Mouse (Mus musculus) embryo, embryonic 10.5 days (tissue): ENCODE measurements around the gene Col6a4.

Experiments used
- DNase-seq: peaks from one replicate; pipeline ENCODE4 v3.0.0-alpha.2; 2015; ENCODE audit warnings: low spot score

Col6a4 gene

DNA sequence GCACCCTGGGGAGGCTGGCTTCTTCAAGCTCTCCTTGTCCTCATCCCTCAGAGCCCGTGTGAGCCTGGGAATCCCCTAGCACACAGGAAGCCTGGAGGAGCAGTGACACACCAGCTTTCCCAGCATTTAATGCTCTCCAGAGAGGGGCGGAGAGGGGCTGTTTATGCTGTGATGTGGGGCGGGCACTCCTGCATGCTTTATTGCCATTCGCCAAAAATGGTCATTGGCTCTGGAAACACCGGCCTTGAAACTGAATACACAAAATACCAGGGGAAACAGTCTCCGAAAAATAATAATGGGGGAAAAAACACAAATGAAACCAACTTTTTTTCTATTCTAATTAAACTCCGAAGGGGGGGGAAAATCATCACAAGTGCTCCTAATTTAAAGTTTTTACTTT is at the start of gene Col6a4:
Gene Col6a4 (minus strand): TSS at position 101 of the 400 bp plus-strand sequence.
- no peak for DNase-seq

DNA sequence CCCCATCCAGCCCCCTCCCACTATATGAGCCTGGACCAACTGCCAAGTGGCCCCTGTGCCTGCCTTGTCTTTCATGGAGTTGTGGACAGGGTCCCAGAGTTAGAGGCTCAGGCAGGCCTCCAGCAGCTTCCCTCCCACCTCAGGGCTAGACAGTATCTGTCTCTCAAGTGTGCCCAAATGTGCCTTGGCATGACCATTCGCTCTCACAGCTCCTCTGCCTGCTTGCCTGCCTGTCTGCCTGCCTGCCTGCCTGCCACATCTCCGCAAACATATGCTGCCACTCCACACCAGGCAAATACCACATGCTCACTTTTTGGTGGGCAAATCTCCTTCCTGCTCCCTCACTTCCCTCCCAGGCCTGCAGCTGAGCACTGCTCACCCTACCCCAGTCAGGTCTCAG is 49.0 kb upstream of the Col6a4 start:
- no peak for DNase-seq

DNA sequence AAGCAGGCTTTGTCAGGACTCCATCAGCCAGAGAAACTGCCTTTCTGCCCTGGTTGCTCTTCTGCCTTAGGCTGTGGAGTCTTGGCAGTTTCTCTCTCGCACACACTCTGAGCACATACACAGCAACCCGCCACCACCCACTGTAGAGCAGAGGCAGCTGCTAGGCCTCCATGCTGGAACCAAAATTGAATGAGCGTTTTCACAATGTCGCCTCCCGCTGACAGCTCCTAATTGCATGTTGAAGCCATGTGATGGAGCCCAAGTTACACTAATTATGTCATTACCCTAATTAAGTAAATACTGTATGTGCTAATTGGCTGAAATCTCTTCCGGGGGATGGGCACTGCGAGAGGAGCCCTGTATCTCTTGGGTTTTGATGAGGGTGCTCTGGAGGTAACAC is 47.6 kb upstream of the Col6a4 start:
- DNase-seq: no peak

DNA sequence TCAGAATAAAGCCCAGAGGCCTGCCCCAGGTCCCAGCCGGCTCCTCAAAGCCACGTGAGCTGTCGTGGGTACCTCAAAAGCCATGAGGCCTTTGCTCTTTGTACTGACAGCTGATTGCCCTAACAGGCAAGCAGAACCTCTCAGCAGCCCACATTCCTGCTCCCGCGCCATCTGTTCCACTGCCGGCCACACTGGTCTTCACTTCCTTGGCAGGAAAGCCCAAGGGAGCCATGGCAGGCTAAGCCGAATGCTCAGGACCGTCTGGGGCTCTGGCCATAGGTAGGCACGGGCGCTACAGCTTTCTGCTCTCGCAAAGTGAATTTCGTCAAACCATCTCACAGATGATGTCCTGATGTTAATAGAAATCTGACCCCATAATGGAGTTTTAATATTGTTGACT is 45.4 kb upstream of the Col6a4 start:
- DNase-seq: no peak

DNA sequence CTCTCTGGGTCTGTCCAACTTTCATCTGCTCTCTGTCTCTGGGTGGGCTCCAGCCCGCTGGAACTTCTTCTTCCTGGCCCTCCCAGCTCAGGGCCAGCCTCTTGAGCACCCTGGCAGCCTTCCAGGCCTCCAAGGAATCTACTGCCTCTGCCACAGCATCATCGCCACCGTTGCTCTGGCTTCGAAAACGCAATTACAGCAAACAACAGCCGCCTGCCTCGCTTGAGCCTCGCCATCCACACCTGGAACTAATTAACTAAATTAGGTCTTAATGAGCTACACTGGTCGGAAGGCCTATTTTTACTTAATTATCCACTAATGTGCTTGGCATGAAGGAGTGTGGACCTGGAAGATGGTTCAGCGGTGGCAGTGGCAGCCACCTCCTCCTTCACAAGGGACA is 43.2 kb upstream of the Col6a4 start:
- no peak for DNase-seq

DNA sequence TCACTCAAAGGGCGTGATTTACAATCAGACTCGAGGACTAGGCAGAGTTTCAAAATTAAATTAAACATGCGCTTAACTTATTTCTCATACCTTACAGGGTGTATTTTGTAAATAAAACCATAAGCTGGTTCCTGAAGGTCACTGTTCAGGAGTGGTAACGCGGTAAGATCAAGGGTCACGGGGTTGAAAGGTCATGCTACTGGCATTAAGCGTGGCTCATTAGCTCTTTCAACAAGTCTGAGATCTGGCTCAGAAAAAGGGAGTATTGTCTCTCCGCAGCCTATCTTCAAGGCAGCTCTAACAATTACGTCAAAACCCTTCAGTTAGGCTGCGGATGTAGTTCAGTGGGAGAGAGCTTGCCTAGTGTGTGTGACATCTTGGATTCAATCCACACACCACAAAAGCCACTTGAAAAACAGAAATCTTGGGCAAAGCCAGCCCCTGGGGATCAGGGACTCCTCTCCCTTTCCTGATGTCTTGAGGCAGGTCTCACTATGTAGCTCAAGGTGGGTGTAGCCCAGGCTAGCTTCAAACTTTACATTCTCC is 41.2 kb upstream of the Col6a4 start:
- peak; percentile 72 for DNase-seq

DNA sequence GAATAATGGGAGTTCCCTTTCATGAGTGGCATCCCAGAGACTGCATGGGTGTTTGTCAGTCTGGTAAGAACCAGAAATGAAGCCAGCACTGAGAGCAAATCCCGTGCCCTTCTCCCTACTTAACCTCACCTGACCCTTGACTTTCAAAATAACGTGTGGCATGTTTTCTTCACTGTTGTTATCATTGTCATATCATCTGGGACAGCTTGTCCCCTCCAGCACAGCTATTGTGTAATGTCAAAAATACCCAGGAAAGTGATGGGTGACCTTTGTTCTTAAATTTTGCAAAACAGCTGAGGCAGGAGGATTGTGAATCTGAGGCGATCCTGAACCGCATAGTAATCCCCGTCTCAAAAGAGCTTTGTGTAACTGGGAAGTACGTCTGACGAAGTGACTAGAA is 33.7 kb upstream of the Col6a4 start:
- no peak for DNase-seq

DNA sequence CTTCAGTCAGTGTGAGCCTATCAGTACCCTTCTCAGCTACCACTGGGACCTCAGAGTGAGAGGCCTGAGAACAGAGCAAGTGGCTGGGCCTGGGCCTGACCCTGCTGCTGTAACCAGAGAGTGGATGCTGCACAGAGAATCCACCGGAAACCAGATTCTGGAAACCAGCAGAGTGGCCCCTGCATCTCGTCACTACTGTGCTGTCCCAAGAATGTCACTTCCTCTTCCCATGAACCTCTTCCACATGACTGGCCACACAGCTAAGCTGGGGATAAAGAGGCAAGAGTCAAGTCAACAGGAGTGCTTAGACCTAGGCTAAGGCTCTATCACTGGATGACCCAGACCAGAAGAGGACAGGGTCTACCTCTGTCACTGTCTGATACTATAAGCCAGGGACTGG is 32.5 kb upstream of the Col6a4 start:
- DNase-seq: no peak

DNA sequence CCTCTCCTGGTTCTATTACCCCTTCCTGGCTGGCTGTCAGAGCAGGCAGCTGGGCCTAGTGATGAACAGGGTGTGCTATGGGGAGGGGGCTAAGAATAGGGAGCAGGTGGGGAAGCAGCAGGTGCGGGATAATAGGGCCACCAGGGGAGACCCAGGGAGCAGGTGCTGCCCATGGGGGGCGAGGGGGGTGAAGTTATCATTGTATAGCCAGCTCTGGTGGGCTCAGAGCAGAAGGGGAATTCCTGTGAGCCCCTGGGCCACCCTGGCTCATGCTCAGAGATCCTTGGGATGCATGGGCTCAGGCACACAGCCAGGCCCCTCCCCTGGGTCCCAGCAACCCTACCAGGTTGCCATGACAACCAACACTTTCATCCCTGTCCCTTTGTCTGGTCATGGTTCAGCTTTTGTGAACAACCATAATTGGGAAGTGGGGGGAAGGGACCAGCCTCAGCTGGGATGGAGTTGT is 30.2 kb upstream of the Col6a4 start:
- DNase-seq: peak; percentile 92

DNA sequence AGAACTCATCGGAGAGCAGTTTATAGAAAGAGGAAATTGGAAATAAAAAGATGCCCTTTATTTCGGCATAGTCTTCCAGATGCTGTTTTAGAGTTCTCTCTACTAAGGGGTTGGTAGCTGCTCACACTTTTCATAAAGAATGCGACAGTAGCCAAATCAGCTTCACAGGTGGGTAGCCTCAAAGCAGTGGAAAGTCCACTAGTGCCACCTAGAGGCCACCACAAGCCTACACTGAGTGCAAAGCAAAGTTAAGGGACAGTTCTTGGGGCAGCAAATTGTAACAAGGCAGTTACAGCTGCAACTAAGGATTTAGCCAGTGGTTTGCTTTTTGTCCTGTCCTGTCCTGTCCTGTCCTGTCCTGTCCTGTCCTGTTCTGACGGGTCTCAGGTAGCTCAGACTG is 27.0 kb upstream of the Col6a4 start:
- DNase-seq: peak; percentile 73

DNA sequence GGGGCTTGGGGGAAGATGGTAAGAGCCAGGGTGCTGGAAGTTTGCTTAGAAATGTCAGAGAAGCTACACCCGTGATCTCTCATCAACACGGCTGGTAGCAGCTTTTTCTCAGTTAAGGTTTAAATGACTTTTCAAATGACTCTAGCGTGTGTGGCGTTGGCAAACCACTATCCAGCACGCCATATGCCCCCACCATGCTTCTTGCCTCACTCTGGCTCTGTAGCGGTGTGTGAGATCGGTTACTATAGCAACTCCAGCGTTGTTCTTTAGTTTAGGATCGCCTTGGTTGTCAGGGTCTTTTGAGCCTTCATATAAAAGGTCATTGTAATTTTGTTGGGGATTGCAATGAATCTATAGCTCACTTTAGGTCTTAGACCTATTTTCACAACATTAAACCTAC is 22.5 kb upstream of the Col6a4 start:
- no peak for DNase-seq

DNA sequence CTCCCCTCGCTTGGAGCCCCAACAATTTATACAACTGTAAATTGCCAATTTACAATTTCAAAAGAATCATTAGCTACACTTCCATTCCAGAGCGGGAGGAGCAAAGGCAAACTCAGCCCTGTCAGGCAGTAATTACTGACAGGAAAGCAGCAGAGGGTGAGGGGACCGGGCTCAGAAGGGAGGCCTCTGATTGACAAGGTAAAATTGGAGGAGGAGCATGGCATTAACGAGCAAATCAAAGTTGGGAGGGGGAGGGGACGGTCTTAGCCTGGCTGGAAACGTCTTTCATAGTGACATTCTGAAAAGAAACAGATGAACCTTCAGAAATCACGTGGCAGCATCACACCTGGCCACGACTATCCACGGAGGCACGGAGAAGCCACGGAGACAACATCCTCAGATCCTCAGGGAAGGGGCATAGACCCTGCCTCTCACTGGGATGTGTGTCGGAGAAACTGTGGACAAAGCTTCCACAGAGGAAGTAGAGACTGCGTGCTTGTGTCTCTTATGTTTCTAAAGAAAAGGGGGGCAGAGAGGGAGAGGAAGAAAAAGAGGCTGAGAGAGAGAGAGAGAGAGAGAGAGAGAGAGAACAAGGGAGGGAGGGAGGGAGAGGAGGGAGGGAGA is 19.3 kb upstream of the Col6a4 start:
- DNase-seq: peak; percentile 41

DNA sequence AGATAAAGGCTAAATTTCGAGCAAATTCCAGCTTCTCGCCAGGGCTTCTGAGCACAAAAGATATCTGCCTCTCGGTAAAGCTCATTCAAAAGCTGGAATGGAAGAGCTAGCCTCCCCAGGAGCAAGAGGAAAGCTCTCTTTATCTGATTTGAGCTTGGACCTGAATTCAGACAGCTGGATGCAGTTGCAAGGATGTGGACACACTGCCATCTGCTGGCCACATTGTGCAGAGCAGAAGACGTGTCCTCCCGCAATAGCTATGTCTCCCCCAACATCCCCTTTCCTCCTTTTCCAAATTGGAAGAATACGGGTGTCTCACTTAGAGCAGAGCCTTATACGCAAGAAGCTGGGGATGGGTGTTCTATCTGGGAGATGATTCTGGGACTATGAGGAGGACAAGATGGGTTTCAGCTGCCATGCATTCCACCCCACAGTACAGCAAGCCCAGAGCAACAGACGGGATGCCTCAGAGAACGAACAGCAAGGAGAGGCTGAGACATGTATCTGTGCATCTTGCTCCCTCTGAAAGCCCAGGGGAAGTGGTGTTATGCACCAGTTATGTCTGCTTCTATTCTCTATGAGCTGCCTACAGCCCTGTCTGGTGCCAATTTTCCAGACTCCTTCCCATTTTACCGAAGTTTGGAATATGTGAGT is 16.3 kb upstream of the Col6a4 start:
- peak; percentile 84 for DNase-seq

DNA sequence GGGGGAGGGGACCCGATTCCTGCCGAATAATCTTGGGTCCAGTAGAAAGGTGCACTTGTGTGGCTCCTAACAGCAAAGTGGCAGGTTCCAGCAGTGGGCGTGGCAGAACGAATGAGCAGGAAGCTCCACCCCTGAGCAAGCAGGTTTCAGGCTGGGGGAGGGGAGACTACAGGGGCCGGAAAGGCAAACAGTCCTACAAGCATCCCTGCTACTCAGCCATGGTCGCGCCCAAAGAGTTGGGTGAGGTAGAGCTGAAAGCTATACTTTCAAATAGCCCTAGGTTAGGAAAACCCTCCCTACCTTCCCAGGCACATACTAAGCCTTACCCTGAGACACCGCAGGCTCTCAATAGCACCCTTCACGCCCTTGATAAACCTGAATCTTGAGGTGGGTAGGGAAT is 9.7 kb upstream of the Col6a4 start:
- no peak for DNase-seq

DNA sequence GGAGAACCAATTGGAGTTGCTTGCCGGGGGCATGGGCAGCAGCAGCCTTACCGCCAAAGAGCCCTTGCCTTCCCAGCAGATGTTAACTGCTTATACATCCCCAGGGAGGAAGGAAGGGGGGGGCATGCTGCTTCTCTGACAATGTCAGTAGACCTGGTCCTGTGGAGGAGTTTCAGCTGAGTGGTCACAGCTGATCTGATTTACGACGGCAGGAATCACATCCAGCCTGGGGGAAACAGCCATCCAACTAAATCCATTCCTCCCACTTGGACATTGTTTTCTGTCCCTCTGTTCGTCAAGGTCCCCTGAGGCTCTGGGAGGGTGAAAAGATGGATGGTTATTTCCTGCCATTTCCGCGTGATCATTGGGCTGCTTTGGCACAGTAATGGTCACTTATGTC is 7.8 kb upstream of the Col6a4 start:
- DNase-seq: no peak

DNA sequence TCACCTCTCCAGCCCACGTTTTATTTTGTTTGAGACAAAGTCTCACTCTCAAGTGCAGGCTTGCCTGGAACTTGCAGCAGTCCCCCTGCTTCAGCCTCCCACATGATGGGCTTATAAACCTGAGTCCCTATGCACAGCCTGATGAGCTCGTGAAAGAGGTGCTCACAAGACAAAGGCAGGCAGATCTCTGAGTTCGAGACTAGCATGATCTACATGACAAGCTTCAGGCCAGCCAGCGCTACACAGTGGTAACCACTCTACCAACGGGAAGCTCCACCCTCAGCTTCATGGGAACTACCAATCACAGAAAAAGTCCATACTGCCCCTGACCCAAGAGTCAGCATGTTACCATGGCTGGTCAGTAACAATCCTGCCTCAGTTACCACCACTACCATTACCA is 4.6 kb upstream of the Col6a4 start:
- no peak for DNase-seq

DNA sequence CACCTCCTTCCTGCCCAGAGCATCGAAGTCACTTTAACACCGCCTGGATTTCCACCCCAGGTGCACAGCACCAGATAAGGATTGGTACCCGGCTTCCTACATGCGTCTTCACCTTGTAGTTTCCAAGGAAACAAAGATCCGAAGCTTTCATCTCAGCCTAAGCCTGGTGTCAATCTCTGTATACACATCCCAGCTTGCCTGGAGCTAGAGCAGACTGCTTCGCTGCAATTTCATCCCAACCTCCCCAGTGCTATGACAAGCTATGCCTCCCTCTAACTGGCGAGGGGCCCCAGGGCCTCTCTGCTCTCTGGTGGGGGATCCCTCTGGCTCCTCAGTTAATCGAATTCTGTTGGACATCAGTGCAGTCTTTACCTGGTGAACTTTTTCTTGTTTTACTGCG is 3.7 kb upstream of the Col6a4 start:
- DNase-seq: no peak

DNA sequence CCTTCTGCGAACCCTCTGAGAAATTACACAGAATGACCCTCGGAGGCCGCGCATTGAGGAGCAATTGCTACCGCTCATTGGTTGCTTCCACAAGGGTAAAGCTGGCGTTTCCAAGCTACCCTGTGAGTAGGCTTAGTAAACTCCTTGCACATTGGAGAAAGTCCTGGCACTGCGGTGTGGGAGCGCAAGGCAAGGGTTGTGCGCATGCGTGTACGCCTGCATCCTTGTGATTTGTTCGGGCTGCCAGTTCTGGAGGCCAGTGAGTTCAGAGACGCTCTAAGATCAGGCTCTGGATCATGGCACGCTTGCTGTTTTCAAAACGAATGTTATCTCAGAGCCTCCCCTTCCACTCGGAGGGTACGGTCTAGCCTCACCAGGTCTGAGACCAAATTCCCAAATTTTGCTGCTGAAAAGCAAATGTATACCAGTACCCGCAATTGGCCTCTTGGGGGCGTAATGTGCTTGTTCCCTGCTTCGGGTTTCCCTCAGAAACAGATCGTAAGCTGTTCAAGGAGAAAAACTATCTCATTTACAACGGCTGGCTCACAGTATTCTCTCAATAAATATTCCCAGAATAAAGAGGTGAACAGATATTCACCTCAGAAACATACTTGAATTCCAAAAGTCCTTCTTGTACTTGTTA is 2.9 kb upstream of the Col6a4 start:
- no peak for DNase-seq

DNA sequence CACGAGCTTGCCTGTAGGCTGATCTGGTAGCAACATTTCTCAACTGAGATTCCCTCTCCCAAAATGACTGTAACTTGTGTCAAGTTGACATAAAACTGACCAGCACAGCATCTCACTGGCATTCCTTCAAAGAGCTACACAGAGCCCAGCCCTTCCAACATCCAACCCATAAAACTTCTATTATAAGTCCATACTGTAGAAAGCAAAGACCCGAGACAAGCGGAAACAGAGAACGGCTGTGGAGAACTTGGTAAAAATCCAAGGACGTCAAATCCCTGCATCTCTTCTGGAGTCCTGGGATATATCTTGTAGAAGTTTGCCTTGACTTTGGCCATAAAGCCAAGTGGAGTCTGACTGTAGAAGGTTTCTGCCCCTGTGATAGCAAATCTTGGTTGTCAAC is 15.1 kb downstream of the Col6a4 start:
- no peak for DNase-seq

DNA sequence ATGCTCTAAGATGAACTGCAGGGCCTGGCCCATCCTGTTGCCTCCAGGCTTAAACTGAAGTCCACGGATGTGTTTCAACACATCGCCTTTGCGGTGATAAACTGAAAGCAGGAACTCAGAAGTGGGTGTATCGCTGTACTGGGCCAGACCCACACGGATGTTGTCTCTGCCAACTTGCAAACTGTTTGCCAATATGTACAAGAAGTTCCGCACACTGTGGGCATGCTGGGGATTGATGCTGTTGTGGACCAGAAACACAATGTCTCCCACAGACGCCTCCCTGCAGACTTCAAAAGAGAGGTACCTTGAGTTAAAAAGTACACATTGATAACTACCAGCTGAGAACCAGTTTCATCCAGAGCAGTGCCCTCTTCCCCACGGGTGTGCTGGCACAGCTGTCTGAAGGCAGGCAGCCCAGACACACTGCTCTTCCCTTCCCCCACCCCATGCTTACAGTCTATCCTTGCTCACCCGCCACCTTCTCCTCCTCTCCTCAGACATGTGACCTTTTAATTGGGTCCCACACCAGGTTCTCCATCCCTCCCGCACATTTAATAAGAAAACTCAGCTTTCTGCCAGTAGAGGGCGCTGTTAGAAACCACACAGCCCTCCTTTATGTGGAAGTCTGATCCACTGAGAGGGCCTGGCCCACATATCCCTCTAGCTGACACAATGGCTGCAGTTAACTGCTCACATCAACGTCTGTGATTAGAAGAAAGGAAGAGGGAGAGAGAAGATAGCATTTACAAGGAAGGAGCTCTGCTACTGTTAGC is 16.1 kb downstream of the Col6a4 start:
- peak; percentile 75 for DNase-seq

DNA sequence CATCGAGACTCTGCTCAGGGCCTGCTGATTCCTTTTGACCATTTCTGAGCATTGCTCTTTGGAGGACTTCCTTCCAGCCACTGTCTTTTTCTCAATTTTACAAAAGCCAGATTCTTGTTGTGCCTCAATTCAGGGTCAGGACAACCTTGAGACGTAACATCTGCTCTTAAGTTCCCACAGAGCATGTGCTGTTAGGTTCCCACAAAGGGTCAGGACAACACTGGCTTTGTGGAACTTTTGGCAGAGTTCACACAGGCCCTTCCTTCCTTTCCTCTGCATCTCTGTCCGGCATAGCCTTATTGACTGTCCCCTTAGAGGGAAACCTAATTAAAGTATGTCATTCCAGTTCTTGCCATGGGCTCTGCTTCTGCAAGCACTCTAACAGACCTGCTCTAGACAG is 18.6 kb downstream of the Col6a4 start:
- no peak for DNase-seq

DNA sequence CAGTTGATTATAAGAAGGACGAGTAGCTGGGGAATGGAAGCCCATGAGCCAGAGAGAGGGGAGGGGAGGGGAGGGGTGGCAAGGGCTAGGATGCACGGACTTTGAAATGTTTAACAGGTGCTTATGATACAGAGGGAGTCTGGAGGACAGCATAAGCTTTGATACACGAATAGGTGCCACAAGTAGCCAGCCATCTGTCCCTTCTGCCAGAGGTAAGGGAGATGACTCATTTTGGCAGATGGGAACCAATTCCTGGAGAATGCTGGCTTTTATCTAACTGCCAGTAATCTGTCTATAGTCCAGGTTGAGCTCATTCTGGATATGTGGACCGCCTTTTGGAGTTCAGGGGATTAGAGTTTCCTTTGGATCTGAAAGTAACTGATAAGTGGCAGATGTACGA is 20.3 kb downstream of the Col6a4 start:
- no peak for DNase-seq

DNA sequence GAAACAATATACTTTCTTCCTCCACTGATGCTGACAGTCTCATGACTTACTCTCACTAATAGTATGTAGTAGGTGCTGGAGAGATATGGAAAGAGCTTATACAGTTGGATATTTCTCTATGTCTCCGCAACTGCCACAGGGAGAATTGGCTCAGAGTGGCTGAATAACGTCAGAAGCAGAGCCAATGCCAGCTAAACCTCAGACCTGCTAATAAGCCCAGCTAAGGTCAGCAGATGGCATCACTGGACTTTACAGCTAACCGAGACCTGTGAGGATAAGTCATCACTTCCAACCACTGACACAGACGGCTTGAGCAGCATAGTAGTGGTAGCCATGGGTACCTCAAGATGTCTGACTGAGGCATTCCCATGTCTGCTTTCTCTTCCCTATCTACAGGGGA is 22.6 kb downstream of the Col6a4 start:
- no peak for DNase-seq
